Mouse (Mus musculus) granulocyte monocyte progenitor cell, adult 5-6 weeks (primary cell): ENCODE data around the gene Olfr54. TPM values are rescaled to one million over a fixed set of nuclear protein-coding genes. Genes with fewer than 3 reads are reported as not detected.
"Not testable (repeated sequence)": the region's sequence is repeated elsewhere in the genome, so short reads cannot be mapped to it uniquely, and the experiment has no call there.

Source experiments
- ATAC-seq: replicated peaks from 2 replicates; pipeline ENCODE4 v1.8.0; 2016; ENCODE audit warnings: mild to moderate bottlenecking, moderate TSS enrichment, inconsistent platforms; ENCODE audit not compliant: poor library complexity, severe bottlenecking
- total RNA-seq, 2 experiments: library from RNA; stranded (forward) in 1 of 2; stranded (reverse) in 1 of 2; fragments of 200-712, 200-1000 nt in 1 of 2; fragments of >200 nt in 1 of 2; fragmentation: Nextera tagmentation in 1 of 2; gene quantifications; 2 replicates each; pipeline ENCODE4 v1.2.3; 2014 to 2017

The Olfr54 gene
- total RNA-seq (2014; fragmentation: Nextera tagmentation) = not detected in 2 replicates
- total RNA-seq (2017) = not detected in 2 replicates

GRCm38 (mm10) chr11:51013936-51014335 lies at the start of gene Olfr54:
TSS of gene Olfr54 (plus strand) at chr11:51014236.
- no peak for ATAC-seq

GRCm38 (mm10) chr11:50964886-50965285 lies 49.1 kb upstream of the Olfr54 start:
- ATAC-seq = no peak

DNA sequence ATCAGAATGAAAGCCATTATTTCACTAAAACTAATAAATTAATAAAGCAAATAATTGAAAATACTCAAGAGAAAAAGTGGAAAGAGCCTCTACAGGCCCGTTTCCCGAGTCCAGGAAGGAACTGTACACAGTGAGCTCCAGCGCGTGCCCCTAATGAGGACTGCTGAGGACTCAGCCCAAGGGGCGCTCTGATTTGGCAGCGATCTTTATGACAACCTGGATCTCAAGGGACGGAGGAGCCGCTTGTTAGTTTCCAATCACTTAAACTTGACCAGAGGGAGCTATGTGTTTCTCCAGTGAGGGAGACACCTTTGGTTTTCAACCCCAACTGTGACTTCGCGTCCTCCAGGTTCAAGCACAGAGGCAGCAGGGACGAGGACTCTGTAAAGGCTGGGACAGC lies 47.8 kb upstream of the Olfr54 start, which contains the start of gene Olfr1378:
TSS of gene Olfr1378 (plus strand) at position 301 of the 400 bp plus-strand sequence.
- no peak for ATAC-seq

DNA sequence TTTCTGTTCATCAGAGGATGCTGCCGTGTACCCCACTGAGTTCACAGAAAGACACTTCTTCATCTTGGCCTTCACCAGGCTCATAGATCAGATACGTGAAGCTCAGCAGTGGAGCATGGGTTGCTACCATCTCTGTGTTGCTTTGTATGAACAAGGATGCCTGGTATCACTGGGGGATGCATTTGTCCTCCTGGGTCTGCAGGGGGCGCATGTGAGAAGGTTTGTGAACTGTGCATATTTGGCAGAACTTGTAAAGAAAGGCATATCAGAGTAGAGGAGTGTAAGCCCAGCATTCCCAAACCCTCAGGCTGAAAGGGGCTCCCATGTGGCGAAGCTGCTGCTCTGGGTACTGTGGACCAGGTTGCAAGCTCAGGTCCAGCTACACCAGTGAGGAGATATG lies 36.8 kb upstream of the Olfr54 start:
- no peak for ATAC-seq

DNA sequence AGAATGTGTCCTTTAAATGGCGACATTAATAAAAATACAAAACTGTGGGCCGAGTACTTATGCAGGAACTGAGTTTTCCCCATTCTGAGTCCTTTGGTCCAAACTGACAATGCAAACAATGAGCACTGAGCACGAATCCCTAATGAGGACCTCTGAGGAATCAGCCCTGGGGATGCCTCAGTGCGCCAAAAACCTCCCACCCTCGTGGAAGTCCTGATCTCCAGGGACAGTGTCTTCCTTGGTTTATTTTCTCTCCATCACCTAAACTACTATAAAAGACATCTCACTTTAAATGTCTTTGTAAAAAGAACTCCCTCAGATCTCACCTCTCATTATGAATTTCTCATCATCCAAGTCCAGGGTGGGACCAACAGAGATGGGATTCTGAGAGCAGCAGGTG lies 32.4 kb upstream of the Olfr54 start, which contains the start of gene Olfr1377:
TSS of gene Olfr1377 (plus strand) at position 301 of the 400 bp plus-strand sequence.
- ATAC-seq = no peak

- no peak for ATAC-seq
Observed at GRCm38 (mm10) chr11:51003296-51003695, 10.7 kb upstream of the Olfr54 start, which contains the start of gene Olfr51. TSS of gene Olfr51 (plus strand) at chr11:51003596.

GRCm38 (mm10) chr11:51011821-51012220 lies 2.2 kb upstream of the Olfr54 start:
- no peak for ATAC-seq

DNA sequence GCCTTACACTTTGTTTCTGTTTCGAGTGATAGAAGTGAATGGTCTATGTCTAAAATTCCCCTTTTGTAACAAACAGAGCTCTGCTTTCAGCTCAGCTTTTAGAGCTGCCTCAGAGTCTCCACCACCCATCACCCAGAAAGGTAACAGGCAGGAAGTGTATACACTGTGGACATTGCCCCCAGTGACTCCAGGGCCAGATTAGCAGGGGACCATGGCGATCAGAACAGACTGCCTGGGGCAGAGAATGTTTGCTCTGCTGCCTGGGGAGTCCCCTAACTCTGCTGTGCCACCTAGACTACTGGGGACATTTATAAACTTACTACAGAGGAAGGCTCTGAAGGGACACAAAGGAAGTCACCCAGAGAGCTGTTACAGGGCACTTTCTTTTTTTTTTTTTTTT lies 2.3 kb downstream of the Olfr54 start:
- ATAC-seq = no peak

- ATAC-seq = not testable (repeated sequence)
Observed at GRCm38 (mm10) chr11:51026811-51027210, 12.8 kb downstream of the Olfr54 start.

DNA sequence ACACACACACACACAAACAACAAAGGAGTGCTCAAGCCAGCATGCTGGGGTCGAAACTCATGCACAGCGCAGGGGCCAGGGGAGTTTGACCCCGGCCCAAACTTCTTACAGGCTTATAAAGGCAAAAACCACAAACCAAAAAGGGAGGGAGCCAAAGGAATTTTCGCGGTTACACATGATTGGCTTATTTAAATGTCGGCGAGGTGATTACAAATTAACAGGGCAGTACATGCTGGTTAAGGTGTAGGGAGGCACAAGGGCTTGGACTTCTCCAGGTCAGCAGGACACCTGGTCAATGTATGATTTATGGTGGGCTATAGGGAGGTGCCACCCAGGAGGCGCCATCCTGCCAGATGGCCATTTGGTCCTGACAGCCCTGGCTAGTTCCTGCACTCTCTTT lies 15.3 kb downstream of the Olfr54 start:
- ATAC-seq = not testable (repeated sequence)

- ATAC-seq = no peak
Observed at GRCm38 (mm10) chr11:51030225-51030624, 16.2 kb downstream of the Olfr54 start.

GRCm38 (mm10) chr11:51032851-51033250 lies 18.8 kb downstream of the Olfr54 start:
- no peak; the same call in 1 of the 2 replicates for ATAC-seq

GRCm38 (mm10) chr11:51034141-51034540 lies 20.1 kb downstream of the Olfr54 start:
- ATAC-seq = not testable (repeated sequence)

GRCm38 (mm10) chr11:51035951-51036350 lies 21.9 kb downstream of the Olfr54 start:
- no peak for ATAC-seq

- not testable (repeated sequence) for ATAC-seq
Observed at GRCm38 (mm10) chr11:51044776-51045175, 30.7 kb downstream of the Olfr54 start.

GRCm38 (mm10) chr11:51047809-51048208 lies 33.8 kb downstream of the Olfr54 start, which contains the start of gene Olfr1375:
TSS of gene Olfr1375 (plus strand) at chr11:51048109.
- ATAC-seq = not testable (repeated sequence)

DNA sequence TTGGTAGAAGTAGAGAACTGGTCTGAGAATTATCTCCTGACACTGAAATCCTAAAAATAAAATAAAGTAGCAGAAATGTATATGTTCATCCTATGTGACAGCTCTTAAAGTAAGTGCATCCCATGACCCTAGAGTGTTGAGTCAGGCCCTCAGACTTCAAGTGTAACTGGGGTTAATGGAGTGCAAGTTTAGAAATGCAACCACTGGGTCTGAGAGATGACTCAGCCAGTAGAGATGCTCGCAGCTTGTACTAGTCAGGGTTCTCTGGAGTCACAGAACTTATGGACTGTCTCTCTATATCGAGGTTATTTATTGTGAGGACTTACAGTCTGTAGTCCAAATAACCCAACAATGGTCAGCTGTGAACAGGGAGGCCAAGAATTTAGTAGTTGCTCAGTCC lies 37.6 kb downstream of the Olfr54 start:
- ATAC-seq = no peak

DNA sequence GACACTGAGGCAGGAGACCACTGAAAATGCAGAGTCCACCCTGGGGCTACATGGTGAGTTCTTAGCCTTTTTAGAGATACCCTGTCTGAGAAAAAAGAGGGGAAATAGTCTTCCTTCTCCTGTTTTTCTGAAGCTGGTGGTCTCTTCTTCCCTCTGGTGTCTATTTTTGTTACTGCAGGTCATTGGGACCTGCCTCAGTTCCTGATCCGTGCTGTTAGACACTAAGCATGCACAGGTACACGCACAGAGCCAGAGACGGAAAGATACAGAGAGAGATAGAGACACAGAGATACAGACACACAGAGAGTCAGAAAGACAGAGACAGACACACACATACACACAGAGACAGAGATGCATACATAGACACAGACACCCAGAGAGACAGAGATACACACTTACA lies 39.2 kb downstream of the Olfr54 start:
- no peak for ATAC-seq

GRCm38 (mm10) chr11:51059151-51059571 lies 45.1 kb downstream of the Olfr54 start, which contains the start of gene Zfp354a:
TSS of gene Zfp354a (plus strand) at chr11:51059257.
- ATAC-seq = peak; percentile 50; the same call in 1 of the 2 replicates

DNA sequence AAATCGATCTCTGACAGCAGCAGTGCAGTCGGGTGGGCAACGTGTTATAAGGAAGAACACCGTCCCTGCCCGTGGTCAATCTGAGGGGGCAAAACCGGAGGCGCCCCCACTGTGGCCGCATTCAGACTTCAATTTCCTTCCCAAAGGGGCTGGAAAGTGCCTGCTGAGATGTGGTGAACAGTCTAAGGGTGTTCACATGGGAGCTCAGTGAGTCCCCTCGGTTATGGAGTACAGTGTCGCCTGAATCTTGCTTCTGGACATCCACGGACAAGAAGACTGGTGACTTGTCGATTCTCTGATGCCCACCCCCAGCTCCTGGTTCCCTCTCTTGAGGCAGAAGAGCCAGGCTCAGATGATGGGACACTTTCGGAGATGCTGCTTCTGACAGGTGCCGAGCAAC lies 45.6 kb downstream of the Olfr54 start:
- ATAC-seq = no peak

GRCm38 (mm10) chr11:51060981-51061380 lies 46.9 kb downstream of the Olfr54 start:
- no peak for ATAC-seq

DNA sequence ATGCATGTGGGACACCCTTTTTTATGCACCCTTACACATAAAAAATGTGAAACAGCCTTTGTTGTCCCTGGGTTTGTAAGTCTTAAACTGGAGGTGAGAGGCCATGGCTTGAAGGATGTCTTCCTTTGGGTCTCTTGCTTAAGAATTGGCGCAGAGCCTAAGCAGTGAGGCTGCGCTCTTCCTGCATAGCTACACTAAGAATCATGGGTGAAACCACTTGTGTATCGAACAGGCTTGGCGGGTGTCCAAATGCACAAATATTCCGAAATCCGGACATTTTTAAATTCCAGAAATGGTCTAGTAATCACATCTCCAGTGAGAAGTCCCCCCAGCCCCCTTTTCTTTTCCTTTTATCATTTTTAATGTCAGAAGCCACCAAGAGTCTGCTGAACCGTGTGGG lies 49.2 kb downstream of the Olfr54 start:
- ATAC-seq = no peak
